31 mouse cellular contexts compared by ENCODE assay signal in genomic region chr15:85241856-85242255, GRCm38 (mm10). TPM values are rescaled to one million over a fixed set of nuclear protein-coding genes. Genes with fewer than 3 reads are reported as not detected.
"Had no signal": no experiment of that assay in that cellular context is flagged by ENCODE, and none has a peak within 500 bp of the region (broad histone marks: within the 10 kb centered on the region; RNA-seq: fewer than 3 reads in every experiment).

No protein-coding gene starts in this region.

- ATAC-seq: liver, embryonic 12.5 days; liver, postnatal 0 days; lung, postnatal 0 days; midbrain, embryonic 13.5 days; midbrain, embryonic 15.5 days; midbrain, embryonic 16.5 days had no signal

- DNase-seq: left cerebral cortex, postnatal 4 days; liver; liver, embryonic 13.5 days; liver, postnatal 0 days; lung, adult 18-20 months; lung, adult 2 months; lung, embryonic 14.5 days; lung, postnatal 10 days; lung, postnatal 14 days; lung, postnatal 36 days; lung, postnatal 4 days; midbrain, embryonic 14.5 days had no signal

- H3K9me3 ChIP-seq: limb, embryonic 10.5 days; limb, embryonic 12.5 days; limb, embryonic 13.5 days; limb, embryonic 15.5 days; liver, embryonic 12.5 days; liver, embryonic 13.5 days; liver, embryonic 15.5 days; lung, embryonic 15.5 days; midbrain, embryonic 10.5 days; midbrain, embryonic 12.5 days; midbrain, embryonic 13.5 days; midbrain, embryonic 15.5 days; neural tube, embryonic 12.5 days had no signal

- H3K27me3 ChIP-seq: limb, embryonic 12.5 days; limb, embryonic 13.5 days; limb, embryonic 15.5 days; liver, embryonic 12.5 days; liver, embryonic 13.5 days; liver, embryonic 15.5 days; lung, embryonic 15.5 days; midbrain, embryonic 12.5 days; midbrain, embryonic 13.5 days; midbrain, embryonic 15.5 days; neural tube, embryonic 12.5 days had no signal

- H3K4me3 ChIP-seq: left cerebral cortex, adult 2 months; limb, embryonic 10.5 days; limb, embryonic 12.5 days; limb, embryonic 13.5 days; limb, embryonic 15.5 days; liver, embryonic 12.5 days; liver, embryonic 13.5 days; liver, embryonic 15.5 days; lung, embryonic 15.5 days; midbrain, embryonic 10.5 days; midbrain, embryonic 12.5 days; midbrain, embryonic 13.5 days; midbrain, embryonic 15.5 days; myocyte; neural tube, embryonic 12.5 days had no signal

- H3K36me3 ChIP-seq: liver, embryonic 15.5 days; midbrain, embryonic 15.5 days had no signal

- H3K4me1 ChIP-seq: limb, embryonic 10.5 days; limb, embryonic 12.5 days; limb, embryonic 13.5 days; liver, embryonic 12.5 days; liver, embryonic 13.5 days; liver, embryonic 15.5 days; lung, embryonic 15.5 days; midbrain, embryonic 10.5 days; midbrain, embryonic 12.5 days; midbrain, embryonic 13.5 days; midbrain, embryonic 15.5 days; neural tube, embryonic 12.5 days had no signal

RNA-seq across cellular contexts. Expression of gene Fbln1, which starts 36.1 kb away (rescaled TPM):
- total RNA-seq: megakaryocyte-erythroid progenitor cell, adult 5-6 weeks; monocyte, adult 5-6 weeks had no signal
- polyA plus RNA-seq: macrophage had no signal
